Mouse (Mus musculus) thymus, postnatal 10 days (tissue): ENCODE measurements around the gene Gm28308.

Experiments
- DNase-seq, 2 experiments: peaks; one replicate each; pipeline ENCODE4 v3.0.0; 2021; ENCODE audit warnings: low spot score in 2 of 2

Gm28308 gene

GRCm38 (mm10) chr6:52213119-52213986 lies at the start of gene Gm28308, which contains the start of gene Hoxa3:
TSS of gene Gm28308 (minus strand) at chr6:52213339.
TSS of gene Hoxa3 (minus strand) at chr6:52213336.
- DNase-seq, result no peak

- DNase-seq, result no peak
These were observed 49.6 kb upstream of the Gm28308 start for GRCm38 (mm10) chr6:52262463-52263320.

- DNase-seq, result no peak
These were observed 48.8 kb upstream of the Gm28308 start for GRCm38 (mm10) chr6:52261751-52262462.

GRCm38 (mm10) chr6:52260654-52261575 lies 47.8 kb upstream of the Gm28308 start, which contains the start of gene Hoxa13:
TSS of gene Hoxa13 (minus strand) at chr6:52260880.
- peak; percentile 28 to 62 for DNase-seq

- DNase-seq, result no peak
These were observed 46.7 kb upstream of the Gm28308 start for GRCm38 (mm10) chr6:52259811-52260261.

GRCm38 (mm10) chr6:52259081-52259790 lies 46.1 kb upstream of the Gm28308 start:
- no peak for DNase-seq

GRCm38 (mm10) chr6:52256956-52257355 lies 43.8 kb upstream of the Gm28308 start:
- peak; percentile 64 to 90 for DNase-seq

GRCm38 (mm10) chr6:52253511-52254500 lies 40.7 kb upstream of the Gm28308 start:
- no peak for DNase-seq

- no peak for DNase-seq
These were observed 39.7 kb upstream of the Gm28308 start for GRCm38 (mm10) chr6:52252775-52253376.

- no peak for DNase-seq
These were observed 39.1 kb upstream of the Gm28308 start for GRCm38 (mm10) chr6:52252016-52252774.

- no peak for DNase-seq
These were observed 38.2 kb upstream of the Gm28308 start for GRCm38 (mm10) chr6:52251177-52251879.

- no peak for DNase-seq
These were observed 36.7 kb upstream of the Gm28308 start for GRCm38 (mm10) chr6:52249826-52250225.

GRCm38 (mm10) chr6:52249415-52249738 lies 36.2 kb upstream of the Gm28308 start:
- DNase-seq, result no peak

GRCm38 (mm10) chr6:52248638-52249414 lies 35.7 kb upstream of the Gm28308 start:
- no peak for DNase-seq

GRCm38 (mm10) chr6:52247766-52248637 lies 34.9 kb upstream of the Gm28308 start:
- DNase-seq, result no peak
